Mouse (Mus musculus) naive thymus-derived CD4-positive, alpha-beta T cell, adult 2 months (primary cell): ENCODE results near the gene Nfyc.

ENCODE experiments used
- DNase-seq: peaks from one replicate; pipeline ENCODE4 v3.0.0-alpha.2; 2011; ENCODE audit warnings: low read depth

The Nfyc gene

DNA sequence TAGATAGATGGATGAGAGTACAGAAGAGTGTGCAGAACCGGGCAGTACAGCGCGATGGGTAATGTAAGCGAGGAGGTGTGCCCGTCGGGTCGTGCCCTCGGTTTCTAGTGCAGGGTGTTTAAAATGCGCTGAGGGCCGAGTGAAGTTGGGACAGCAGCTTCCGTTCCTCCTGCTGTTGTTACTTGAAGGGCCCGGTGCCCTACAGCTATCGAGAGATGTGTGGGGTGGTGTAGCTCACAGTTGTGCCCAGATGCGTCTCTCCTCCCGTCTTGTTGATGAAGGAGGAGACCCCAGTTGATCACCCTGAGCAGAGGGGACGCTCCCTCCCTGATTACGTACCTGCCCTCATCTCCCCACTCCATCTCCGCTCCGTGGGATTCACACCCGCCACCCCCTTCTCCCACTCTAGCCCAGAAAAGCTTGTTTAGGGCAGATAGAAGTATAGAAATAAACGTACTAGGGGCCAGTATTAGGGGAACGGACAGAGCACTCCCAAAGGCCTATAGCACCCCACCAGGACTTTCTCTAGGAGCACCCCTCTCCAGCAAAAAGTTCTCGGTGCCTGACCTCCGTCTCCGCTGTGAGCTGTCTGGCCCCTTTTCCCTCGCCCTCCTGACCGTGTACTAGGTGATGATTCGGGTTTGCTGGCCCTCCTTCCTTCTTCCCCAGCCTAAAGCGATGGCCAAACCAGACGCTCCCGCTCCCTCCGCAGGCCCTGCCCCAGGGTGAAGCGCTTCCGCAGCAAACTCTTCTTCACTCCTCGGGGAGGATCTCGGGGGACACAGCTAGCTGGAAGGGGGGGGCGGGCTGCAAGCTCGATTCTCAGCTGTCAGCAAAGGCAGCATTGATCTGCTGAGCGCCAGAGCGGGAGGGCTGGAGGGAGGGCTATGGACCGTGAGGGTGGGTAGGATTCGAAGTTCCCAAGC, 83.2 kb downstream of the Nfyc start, which contains the start of gene Kcnq4:
Kcnq4 (minus strand) TSS at position 672 of the 926 bp plus-strand sequence.
- no peak for DNase-seq

DNA sequence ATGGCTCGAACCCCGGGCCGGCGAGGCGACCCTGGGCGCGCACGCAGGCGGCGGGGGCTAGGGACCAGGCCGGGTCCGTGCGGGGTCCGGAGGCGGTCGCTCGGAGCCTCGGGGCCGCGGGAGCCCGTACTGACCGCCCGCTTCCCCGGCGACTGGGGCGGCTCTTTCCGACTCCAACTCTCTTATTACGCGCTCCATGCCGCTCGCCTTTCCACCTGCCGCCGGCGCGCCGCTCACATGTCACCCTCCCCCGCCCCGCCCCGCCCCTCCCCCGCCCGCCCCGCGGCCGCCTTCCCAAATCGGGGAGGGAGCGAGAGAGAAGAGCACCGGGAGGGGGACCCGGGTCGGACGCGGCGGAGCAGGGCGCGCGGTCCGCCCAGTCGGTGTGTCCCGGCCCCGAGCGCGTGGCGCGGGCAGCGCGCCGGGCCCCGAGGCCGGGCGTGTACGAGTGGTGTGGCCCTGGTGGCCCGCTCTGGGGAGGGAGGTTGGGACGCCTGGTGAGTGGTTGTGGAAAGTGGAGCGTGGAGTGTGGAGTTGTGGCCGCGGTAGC, 84.1 kb downstream of the Nfyc start:
- no peak for DNase-seq

DNA sequence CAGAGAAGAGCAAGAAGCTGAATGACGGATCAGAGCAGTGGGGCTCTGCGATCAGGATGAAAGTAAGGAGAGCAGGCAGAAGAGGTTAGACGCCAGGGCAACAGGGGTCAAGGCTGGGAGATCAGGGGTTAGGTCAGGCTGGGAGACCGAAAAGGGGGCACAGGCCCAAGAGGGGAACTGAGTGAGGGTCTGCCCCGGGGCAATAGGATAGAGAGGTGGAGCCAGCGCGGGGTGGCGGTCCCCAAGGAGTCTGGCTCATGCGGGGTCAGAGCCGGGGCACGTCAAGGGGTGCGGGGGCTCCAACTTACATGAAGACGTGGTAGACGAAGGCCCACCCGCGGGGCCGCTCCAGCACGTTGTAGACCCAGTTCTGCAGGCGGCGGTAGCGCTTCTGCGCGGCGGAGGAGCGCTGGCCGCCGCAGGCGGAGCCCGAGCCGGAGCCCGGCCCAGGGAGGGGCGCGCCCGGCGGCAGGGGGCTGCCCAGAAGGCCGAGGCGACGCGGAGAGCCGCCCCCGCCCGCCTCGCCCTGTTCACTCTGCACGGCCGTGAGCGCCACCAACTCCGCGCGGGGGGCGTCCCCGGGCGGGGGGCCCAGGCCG, 84.7 kb downstream of the Nfyc start:
- DNase-seq = no peak

DNA sequence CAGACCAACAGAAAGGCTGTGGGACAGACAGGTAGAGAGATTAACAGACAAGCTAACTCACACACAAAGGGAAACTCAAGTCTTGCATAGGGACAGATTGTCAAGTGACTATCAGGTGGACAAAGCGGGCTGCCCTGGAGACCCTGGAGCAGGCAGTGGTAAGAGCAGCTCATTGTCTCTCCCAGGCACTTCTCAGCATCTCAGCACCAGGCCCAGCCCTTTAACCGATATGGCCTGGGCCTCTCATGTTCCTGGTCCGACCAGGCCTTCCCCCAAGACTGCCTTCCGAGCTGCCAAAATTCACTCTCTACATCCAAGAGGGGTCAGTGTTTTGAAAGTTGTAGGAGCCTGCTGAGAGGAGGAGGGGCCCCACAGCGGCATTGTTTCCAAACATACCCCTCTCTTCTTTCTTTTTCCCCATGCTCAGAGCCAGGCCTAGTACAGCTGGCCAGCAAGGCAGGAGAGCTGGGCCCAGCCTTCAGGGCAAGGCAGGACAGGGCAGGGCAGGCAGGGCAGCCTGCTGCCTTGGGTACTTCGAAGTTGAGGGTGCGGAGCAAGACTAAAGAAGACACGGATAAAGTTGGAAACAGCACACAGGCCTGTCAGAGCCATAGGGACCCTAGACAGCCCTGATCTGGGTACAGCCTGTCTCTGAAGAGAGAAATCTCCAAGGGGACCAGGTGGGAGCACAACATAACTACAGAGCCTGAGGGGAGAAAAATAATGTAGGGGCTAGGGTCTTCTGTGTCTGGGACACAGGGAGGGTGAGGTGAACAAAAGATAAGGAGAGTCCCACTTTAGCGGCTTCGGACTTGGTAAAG, 85.4 kb downstream of the Nfyc start:
- DNase-seq = no peak

DNA sequence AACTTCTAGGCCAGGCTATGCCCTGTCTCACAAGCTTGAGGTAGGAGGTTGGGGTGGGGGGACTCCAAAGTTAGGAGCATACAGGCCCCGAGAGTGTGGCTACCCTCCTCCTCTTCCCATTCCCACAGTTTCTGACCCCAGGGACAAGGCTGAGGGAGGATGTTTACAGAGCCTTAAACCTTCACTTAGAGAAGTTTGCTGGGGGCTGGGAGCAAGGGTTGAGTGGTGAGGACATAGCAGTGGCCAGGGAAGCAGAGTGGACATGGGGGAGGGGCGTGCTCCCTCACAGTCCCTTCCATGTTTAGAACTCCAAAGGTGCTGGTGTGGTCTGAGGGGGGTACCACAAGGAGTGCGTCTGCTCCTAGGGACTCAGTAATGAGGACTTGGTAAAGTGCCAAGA, 87.7 kb downstream of the Nfyc start:
- no peak for DNase-seq

DNA sequence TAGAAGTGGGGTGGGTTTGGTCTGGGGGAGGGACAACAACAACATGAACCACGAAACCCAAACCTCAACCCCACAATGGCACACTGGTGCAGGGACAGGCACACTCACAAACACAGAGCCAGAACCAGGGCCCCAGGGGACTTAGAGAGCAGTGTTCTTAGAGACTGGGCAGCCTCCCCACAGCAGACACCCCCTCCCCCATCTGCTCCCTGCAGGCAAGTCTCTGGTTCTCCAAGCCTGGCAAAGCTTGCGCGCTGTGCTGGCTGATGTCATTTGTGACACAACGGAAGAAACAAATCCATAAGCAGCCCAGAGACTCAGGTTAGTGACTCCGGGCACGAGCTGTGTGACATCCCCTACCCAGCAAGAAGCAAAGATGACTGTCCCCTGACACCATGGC, 90.1 kb downstream of the Nfyc start:
- no peak for DNase-seq

DNA sequence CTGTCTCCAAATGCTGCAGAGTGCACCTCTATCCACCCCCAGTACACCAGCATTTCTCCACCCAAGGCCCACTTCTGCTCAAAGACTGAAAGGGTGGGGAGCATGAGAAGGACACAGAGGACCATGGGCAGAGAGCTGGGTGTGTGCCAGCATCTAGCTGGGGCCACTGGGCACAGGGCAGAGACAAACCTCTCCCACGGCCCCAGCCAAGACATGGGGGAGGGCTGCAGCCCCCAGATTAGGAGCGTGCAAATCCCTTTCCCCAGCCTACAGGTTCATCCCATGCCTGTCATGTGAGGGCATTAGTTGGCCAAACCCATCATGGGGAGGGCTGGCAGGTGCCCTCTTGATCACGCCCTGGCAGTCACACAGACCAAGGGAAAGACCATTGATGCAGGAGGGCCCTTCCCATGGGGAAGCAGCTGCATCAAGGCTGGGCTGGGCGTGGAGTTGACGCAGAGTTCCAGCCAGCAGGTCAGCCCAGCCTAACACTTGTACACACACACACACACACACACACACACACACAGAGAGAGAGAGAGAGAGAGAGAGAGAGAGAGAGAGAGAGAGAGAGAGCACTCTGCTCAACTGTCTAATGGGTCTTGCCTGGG, 97.3 kb downstream of the Nfyc start:
- DNase-seq = no peak

DNA sequence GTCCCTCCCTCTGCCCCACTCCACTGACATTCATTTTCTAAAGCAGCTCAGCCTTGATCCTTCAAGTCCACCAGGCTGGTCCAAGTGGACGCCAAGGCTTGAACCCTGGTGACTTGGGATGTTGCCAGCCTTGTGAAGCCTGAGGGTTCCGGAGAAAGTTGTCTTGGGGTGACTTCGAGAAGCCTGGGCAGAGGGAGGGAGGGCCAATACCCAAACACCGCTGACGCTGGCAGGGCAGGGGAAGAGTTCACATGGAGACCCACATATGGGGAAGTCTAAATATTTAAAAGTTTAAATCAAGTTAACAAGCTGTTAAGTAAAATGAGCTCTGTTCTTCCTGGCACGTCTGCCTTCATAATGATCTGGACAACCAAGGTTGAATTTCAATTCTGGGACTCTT, 98.6 kb downstream of the Nfyc start:
- DNase-seq = no peak

DNA sequence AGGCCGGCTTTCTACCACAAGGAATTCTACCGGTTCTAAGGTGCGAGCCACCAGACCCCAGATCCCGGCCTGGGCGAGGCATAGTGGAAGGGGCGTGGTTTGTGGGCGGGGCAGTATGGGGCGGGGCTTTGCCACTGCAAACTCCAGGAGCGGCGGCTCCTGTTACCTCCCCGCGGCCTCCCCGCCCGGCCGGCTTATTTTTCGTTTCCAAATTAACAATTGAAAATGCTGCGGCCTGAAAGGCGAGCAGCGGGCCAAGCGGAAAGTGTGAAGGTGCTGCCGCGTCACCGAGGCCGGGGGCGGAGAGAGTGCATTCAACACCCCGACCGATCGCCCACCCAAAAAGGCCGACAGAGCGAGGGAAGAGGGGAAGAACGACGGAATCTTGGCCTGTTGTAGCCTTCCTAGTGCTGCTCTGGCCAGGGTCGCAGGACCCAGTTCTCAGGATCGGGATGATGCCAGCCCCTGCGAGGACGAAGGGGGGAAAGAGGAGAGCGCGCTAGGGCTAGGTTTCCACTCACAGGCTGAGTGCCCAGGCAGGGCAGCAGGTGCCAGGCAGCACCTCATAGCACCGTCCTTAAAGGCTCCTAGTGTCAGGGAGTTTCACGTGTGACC, 100.2 kb downstream of the Nfyc start:
- peak; percentile 42 for DNase-seq

DNA sequence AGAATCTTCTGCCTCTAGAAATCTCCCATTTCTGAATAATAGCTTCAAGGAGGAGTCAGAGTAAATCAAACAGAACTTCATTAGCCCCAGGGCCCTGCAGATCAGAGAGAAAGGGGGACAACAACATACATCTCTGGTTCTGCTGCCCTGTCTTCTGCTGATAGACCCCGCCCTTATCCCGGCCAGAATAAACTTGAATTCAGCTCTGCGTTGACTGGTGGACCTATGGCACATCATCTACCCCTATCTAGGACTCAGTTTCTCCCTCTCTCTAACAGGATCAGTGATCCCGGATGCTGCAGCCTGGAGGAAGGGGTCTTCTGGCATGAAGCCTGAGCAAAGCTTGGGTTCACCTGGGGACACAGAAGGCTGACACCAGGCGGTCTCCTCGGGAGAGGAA, 100.8 kb downstream of the Nfyc start:
- no peak for DNase-seq

DNA sequence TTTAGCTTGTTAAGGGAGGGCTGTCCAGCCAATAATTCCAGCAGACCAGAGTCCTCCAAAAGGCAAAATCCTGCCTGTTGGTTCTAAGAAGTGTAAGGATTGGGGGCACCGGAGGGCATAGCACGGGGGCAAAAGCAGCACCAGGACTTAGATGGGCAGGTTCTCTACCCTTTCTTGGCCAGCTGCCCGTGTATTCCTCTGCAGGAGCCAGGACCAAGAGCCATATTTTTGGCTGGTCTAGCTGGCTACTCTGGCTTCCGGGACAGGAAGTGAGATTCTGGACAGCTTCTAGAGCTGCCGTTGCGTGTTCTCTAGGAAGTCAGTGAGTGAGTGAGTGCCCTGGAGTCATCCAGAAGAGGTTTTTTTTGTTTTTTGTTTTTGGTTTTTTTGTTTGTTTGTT, 101.2 kb downstream of the Nfyc start:
- DNase-seq = no peak

DNA sequence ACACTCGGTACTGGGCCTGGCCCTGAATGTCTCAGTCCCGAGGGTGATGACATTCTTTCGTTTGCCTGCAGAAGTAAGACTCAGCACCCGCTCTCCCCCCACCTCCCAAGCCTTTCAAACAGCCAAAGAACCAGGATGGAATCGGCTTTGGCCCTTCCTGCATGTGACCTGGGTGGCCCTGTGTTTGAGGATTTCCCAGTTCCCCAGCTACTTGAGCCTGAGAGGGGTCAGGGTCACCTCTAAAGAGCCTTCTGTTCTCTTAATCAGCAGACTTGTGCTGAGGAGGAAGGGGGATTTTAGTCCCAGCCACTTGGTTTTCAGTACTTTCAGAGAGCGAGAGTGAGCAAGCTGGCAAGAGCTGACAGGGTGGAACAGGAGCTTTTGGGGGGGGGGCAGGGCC, 101.9 kb downstream of the Nfyc start:
- no peak for DNase-seq

DNA sequence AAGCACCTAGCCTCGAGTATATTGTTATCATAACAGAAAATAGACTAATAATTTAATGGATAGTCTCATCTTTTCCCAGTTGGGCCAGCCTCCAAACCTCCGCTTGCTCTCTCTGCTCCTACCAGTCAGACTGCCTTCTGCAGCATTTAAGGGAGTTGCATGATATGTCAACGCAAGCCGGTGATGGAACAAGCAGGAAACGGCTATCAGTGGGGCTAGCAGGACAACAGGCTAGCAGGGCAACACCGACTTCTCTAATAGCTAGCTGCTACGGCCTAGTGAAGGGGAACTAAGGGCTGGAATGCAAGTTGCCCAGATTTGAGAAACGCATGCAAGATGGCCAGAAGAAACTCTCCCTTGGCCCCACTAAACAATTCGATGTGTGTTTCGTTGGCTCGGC, 103.5 kb downstream of the Nfyc start:
- DNase-seq = no peak

DNA sequence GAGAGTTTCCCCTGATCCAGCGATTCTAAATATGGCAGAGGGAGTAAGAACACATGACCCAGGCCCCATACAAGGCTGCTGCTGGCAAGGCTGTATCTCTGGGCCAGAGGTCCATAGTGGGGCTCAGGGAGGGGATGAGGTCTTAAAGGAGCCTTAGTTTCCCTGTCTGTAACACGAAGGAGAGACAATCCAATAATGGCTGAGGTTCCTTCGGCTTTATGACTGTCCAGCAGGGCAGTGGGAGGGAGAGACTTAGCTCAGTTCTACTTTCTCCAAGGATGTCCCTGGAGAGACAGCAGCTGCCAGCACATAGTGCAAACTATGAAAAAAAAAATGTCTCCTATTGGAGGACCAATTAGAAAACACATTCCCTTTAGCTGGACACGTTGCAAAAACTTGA, 105.2 kb downstream of the Nfyc start:
- DNase-seq = no peak

DNA sequence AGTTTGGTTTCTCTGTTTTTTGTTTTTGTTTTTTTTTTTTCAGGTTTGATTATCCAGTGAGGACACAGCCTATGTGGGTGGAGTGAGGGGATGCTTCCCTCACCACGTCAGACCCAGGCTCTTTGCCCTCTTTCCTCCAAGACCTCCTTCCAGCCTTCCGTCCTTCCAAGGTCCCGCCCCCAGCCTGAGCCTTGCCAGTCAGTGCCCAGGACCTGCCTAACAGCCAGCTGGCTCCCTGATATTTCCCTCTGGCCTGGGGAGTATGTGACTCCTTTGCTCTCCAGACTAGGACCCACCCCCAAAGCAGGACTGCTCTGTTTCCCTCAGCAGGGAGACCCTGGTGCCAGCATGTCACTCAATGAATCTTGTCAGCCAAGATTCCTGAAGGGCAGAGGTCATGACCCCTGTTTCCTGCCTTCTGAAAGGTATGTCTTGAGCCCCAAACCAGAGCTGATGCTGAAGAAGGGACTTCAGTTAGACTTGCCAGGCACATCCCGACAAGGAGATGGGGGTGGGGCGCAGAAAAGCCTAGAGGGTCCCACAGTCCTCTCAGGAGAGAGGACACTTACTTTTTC, 105.8 kb downstream of the Nfyc start:
- no peak for DNase-seq

DNA sequence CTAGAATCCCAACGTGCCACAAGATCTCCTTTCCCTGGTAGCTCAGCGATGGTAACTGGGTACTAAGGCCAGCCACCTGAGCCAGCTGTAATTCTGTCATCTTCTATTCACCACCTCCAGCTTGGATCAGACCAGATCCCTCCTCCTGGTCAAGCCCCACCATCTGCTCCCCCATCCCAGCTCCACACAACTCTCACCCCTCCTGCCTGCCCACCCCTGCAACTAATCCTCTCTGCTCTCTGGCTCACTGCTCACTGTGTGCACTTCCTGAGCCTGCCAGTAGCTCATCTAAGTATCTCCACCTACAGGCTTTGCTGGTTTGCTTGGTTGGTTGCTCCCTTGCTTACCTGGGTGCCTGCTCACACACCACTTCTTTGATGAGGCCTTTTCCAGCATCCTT, 109.8 kb downstream of the Nfyc start:
- DNase-seq = no peak

DNA sequence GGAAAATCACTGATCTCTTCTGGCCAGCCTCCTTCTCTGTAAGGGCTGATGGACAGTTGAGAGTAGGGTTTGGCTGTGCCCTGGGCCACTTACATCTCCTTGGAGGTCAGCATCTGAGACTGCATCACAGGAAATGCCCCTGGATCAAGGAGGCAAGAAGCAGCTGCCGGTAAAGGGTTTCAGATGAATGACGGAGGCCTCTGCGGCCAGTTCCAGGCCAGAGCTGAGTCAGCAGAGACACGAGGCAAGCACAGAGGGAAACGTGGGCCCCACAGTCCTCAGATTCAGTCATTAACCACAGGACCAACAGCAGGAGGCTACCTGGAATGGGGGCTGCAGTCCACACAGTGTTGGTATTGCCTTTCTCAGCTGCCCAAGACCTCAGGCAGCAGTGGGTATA, 112.2 kb downstream of the Nfyc start:
- DNase-seq = no peak

DNA sequence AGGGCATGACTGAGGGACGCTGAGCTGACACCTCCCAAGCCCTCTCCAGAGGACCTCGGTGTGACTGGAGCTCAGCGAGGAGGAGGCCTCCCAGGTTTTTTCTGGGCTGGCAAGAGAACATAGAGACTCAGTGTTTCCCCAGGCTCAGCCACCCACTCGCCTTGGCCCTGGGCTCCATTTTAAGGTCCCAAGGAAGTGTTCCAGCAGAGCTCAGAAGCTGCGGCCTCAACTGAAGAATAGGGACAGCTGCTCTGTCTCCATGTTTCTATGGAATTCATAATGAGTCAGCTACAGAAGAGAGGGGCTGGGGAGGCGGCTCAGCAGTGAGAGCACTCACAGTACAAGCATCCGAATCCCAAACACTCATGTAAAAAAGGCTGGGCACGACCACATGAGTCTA, 113.8 kb downstream of the Nfyc start:
- no peak for DNase-seq

DNA sequence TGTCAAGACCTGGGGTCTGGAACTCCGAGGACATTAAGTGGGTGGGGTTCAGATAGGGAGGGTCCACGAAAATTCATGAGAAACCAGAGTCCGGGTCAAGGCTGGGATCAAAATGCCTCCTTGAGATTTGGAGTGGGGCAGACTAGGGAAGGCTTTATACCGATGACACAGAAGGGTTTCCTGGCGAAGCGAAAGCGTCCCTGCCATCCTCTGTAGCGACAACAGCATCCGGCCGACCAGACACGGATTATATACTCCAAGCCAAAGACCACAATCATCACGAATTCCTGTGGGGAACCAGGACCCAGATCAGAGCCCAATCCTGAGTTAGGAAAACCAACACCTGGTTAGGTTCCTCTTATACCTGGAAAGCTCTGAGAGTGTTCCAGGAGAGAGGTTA, 114.6 kb downstream of the Nfyc start:
- no peak for DNase-seq

DNA sequence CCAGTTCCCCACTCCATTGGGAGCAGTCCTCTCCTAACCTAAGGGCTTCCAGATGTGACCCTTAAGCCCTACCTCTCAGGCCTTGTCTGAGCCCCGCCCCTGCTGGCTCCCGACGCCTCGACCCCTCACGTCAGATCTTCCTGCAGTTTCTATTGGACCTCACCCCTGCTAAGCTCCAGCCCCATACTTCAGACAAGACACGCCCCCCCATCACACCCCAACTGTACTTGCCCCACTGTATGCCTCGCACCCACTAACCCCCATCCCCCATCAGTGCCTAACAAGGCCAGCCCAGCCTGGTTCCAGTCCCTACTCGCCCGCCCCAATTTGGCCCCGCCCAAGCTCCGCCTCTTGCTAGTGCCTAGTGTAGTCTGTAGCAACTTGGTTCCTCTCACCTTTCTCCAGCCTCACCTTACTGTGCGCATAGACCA, 115.2 kb downstream of the Nfyc start:
- DNase-seq = peak; percentile 50

DNA sequence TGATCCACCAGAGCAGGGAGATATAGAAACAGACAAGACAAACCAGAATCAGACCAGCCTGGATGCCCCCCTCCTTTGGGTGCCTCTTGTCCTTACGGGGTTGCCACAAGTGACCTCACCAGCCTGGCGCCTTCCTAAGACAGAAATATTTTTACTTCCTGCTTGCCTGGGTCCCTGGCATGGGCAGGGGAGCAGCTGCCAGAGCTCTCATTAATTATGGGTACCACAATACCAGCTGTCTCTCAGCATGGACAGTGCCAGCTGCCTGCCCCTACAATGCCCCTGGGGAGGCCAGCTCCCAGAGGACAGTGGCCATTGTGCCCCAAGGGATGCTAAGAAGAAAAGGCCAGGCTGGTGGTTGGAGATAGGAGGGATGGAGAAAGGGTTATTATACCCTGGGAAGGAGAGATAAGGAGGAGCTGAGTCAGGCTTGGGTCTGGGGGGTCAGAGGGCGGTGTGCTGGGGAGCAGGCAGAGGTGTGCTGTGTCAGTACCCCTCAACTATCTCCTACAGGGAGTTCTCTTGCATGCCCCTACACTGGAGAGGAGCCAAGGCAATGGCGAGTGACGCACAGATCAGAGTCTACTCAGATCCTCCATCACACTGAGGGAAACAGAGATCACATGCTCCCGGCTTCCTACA, 117.4 kb downstream of the Nfyc start:
- no peak for DNase-seq
